Mouse (Mus musculus) splenic B cell, adult 2 months (primary cell): Measurements from ENCODE around the gene Entpd1.
"Not testable (repeated sequence)": the region's sequence is repeated elsewhere in the genome, so short reads cannot be mapped to it uniquely, and the experiment has no call there.

ENCODE experiments used
- DNase-seq: peaks from one replicate; pipeline ENCODE4 v3.0.0-alpha.2; 2011; ENCODE audit warnings: low read depth, low spot score
- H3K27me3 ChIP-seq: 2 replicates; pipeline ENCODE4 v1.6.1; 2012; ENCODE audit warnings: mild to moderate bottlenecking, low read length, moderate library complexity, mixed read lengths; ENCODE audit not compliant: control insufficient read depth, poor library complexity, insufficient read depth, severe bottlenecking
- H3K36me3 ChIP-seq: 2 replicates; pipeline ENCODE4 v1.6.1; 2012; ENCODE audit warnings: mild to moderate bottlenecking, low read length, moderate library complexity, mixed read lengths; ENCODE audit not compliant: control insufficient read depth, poor library complexity, insufficient read depth, severe bottlenecking

Entpd1 gene

DNA sequence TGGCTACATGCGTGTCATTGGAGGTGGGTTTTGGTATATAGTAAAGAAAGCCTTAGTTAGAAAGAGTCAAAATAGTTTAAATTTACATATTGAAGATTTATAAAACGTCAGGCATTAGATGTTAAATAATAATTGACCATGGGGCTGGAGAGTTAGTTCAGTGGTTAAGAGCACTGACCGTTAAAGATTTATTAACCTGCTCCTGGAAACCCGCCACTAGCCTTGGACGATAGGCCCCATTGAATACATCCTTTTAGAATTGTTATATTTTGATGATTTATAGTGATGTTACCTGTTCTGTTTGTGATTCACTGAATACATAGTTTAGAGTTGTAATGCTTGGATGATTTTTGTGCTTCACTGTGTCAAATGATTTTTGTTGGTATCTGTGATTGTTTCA is 11.3 kb upstream of the Entpd1 start:
- DNase-seq, H3K36me3 ChIP-seq, H3K27me3 ChIP-seq: not testable (repeated sequence)

GRCm38 (mm10) chr19:40601870-40602269 is 10.3 kb upstream of the Entpd1 start:
- H3K36me3 ChIP-seq: peaks cover 2% of the 10 kb centered on the region
- DNase-seq: no peak
- H3K27me3 ChIP-seq: no peaks in the 10 kb centered on the region

DNA sequence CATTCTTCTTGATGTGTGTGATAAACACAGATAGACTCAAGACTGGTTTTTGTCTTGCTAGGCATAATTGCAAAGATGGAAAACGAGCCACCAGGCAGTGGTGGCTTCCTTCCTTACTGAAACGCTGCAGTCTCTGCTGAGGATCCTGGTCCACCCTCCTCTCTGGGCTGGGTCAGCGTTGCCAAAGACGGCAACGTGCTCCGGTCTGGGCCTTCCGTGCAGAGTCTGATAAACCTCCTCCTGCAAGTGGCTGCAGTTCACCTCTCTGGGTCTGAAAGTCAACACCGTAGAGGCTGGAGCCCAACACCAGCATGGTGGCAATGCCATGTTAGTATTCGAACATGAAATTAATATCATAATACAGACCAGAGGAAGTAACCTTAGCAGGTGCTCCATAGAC is 7.0 kb upstream of the Entpd1 start:
- Histone ChIP-seq H3K27me3 (no peaks in the 10 kb centered on the region), H3K36me3 (peaks cover 2% of the 10 kb centered on the region)
- no peak for DNase-seq

DNA sequence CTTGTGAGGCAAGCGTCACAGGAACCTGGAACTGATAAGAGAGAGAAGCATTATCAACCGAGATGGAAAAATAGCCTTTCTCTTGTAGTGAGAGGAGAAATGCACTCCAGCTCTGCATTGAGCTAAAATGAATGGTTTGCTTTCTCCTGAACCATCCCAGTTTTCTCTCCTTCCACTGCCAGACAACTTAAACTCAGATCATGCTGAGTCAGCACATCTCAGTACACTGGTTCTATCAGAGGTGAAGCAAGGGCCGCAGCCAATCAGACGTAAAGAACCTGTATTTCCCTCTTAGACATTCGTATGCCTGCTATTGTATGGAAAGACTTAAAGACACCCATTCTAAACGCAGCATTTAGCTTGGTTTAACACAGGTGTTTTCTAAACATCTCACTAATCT is 4.5 kb upstream of the Entpd1 start:
- no peak for DNase-seq
- H3K27me3 ChIP-seq: no peaks in the 10 kb centered on the region
- peaks cover 2% of the 10 kb centered on the region for H3K36me3 ChIP-seq

DNA sequence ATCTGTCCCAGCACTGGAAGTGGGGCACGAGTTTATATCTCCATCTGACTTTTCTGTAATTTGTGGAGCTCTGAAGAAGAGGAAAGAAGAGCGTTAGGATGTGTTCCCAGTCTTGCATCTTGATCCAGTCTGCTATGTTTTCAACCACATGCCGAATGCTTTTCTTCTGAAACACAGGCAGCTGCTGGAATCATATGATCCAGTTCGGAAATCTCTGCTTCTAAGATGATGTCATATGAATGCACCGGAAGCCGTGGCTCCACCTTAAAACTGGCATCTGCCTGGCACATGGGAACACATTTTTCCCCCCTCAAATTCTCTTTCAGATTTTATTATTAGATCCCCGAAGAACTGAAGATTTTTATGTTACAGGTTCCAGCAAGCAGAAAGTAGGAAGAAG is 2.6 kb downstream of the Entpd1 start:
- H3K36me3 ChIP-seq: no peaks in the 10 kb centered on the region
- H3K27me3 ChIP-seq: no peaks in the 10 kb centered on the region
- no peak for DNase-seq

GRCm38 (mm10) chr19:40616021-40616420 is 3.9 kb downstream of the Entpd1 start:
- Histone ChIP-seq H3K36me3 (no peaks in the 10 kb centered on the region), H3K27me3 (no peaks in the 10 kb centered on the region)
- DNase-seq: peak; percentile 89

GRCm38 (mm10) chr19:40621616-40622015 is 9.4 kb downstream of the Entpd1 start:
- not testable (repeated sequence) for DNase-seq, H3K27me3 ChIP-seq, H3K36me3 ChIP-seq

DNA sequence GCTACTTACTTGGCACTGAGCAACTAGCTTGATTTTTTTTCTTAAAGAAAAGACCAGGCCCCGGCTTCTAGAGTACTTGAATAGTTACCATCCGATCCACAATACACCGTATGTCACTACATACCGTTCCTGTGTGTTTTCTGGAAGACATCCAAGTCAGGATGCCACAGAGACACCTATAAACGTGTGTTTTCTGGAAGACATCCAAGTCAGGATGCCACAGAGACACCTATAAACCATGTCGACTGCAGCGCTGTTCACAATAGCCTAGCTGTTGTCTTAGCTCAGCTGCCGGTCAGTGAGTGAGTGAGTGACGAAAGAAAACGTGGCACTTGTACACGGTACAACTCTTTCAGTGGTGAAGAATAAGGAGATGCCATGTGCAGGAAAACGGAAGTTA is 13.8 kb downstream of the Entpd1 start:
- Histone ChIP-seq H3K27me3 (no peaks in the 10 kb centered on the region), H3K36me3 (no peaks in the 10 kb centered on the region)
- DNase-seq: no peak

GRCm38 (mm10) chr19:40628950-40629349 is 16.8 kb downstream of the Entpd1 start:
- Histone ChIP-seq H3K36me3 (no peaks in the 10 kb centered on the region), H3K27me3 (no peaks in the 10 kb centered on the region)
- no peak for DNase-seq

DNA sequence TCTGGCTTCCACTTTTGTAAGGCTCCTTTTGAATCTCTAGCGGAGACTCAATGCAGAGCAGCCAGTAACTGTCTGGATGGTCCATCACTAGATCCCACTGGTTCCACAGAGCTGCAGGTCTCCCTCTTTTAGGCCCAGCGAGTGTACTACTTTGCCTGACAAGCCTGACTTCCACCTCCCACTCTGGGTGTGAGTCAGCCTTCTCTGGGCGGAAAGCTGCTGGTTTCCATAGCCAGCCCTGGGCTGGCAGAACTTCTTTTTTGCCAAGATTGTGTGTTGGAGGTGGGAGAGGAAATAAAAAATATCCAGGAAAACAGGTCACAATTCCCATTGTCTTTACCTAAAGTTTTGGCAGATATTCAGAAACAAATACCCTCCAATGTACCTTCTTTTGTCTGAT is 17.9 kb downstream of the Entpd1 start:
- no peaks in the 10 kb centered on the region for H3K36me3 ChIP-seq
- H3K27me3 ChIP-seq: no peaks in the 10 kb centered on the region
- DNase-seq: no peak

DNA sequence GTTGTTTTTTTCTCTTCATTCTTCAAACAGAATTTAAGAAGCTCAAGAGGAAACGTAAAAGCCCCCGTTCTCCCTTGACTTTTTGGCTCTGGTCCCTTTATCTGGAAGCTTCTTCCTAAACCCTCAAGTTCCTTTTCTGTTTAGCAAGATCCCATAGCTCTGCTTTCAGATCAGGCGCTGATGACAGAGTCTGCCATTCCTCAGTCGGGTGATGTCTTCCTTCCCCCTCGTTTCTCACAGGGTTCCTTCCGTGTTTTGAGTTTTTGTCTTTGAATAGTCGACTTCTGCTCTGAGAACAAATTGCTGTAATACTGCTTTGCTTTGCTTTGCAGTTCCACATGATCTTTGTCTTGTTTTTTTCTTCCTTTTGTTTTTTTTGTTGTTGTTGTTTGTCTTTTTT is 18.4 kb downstream of the Entpd1 start:
- H3K36me3 ChIP-seq: no peaks in the 10 kb centered on the region
- no peaks in the 10 kb centered on the region for H3K27me3 ChIP-seq
- DNase-seq: peak; percentile 43

DNA sequence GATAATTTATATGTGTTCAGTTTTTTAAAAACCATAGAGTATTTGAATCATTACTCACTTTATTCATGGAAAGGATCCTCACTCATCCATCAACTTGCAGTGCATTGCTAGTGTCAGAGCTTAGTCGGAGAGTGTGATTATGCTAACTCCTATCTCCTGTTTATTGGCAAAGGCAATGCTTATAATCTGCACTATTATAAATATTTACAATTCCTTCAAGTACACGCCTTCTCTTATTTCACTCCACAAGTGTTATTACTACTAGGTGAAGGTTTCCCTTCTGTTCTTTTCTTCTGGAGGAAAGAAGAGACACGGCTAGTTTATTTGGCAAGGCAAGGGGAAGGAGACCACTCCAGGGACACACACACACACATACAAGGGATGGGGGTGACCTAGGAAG is 20.0 kb downstream of the Entpd1 start:
- H3K36me3 ChIP-seq: no peaks in the 10 kb centered on the region
- no peaks in the 10 kb centered on the region; the same call in 1 of the 2 replicates for H3K27me3 ChIP-seq
- no peak for DNase-seq

- no peaks in the 10 kb centered on the region for H3K36me3 ChIP-seq
- no peaks in the 10 kb centered on the region; the same call in 1 of the 2 replicates for H3K27me3 ChIP-seq
- DNase-seq: no peak
Measured at GRCm38 (mm10) chr19:40632668-40633067, 20.5 kb downstream of the Entpd1 start.

DNA sequence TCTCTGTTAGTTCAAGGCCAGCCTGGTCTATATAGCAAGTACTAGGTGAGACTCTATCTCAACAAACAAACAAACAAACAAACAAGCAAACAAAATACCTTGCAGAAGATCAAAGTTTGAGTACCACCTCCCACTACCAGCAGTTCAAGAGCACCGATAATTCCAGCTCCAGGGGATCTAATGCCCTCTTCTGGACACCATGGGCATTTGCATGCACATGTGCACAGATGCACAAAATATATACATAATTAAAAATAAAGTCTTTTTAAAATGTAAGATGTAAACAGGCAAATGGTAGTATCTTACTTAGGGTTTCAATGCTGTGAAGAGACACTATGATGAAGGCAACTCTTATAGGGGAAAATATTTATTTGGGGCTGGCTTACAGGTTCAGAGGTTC is 21.0 kb downstream of the Entpd1 start:
- no peaks in the 10 kb centered on the region; the same call in 1 of the 2 replicates for H3K27me3 ChIP-seq
- DNase-seq: no peak
- no peaks in the 10 kb centered on the region for H3K36me3 ChIP-seq

DNA sequence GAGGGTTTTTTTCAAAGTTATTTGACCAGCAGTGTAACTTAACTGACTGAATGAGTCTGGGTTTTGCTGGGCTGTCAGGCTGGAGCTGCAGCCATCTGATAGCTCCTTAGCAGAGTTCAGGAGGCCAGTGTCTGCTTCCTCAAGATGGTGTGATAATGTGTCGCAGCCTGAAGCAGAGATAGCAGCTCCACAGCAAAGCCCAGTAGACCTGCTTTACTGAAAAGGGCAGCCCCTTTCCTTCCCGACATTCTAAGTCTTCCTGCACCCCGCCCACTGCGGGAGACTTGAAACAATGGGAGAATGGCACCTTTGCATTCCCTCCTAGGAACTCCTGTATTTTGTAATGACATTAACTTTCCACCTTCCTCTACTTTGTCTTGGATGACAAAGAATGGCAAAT is 24.9 kb downstream of the Entpd1 start:
- no peaks in the 10 kb centered on the region for H3K36me3 ChIP-seq
- DNase-seq: no peak
- no peaks in the 10 kb centered on the region; the same call in 1 of the 2 replicates for H3K27me3 ChIP-seq

GRCm38 (mm10) chr19:40637601-40638000 is 25.4 kb downstream of the Entpd1 start:
- Histone ChIP-seq H3K27me3 (no peaks in the 10 kb centered on the region; the same call in 1 of the 2 replicates), H3K36me3 (no peaks in the 10 kb centered on the region)
- peak; percentile 21 for DNase-seq
